Mouse (Mus musculus) bone marrow, adult 2 months (tissue): Measurements from ENCODE around the gene Tmco2. TPM values are rescaled to one million over a fixed set of nuclear protein-coding genes. Genes with fewer than 3 reads are reported as not detected.
A peak's percentile ranks its signal among the peaks of the same experiment; 100 is the strongest.

Experiments
- H3K27ac ChIP-seq: fragments of 200-500 bp; 2 replicates; pipeline ENCODE4 v1.5.1; 2012; ENCODE audit warnings: low read depth, mild to moderate bottlenecking, control low read depth, inconsistent platforms, low read length; ENCODE audit not compliant: control insufficient read depth, poor library complexity, insufficient read depth
- H3K4me1 ChIP-seq: fragments of 200-500 bp; 2 replicates; pipeline ENCODE4 v1.6.1; 2011; ENCODE audit warnings: low read length; ENCODE audit not compliant: control insufficient read depth, insufficient read depth
- H3K4me3 ChIP-seq: fragments of 200-500 bp; replicated peaks from 2 replicates; pipeline ENCODE3; 2011; ENCODE audit warnings: mild to moderate bottlenecking, low read depth, low read length, control low read depth; ENCODE audit not compliant: control insufficient read depth
- CTCF ChIP-seq: fragments of 200-500 bp; IDR thresholded peaks from 2 replicates; pipeline ENCODE4 v1.5.1; 2011; ENCODE audit warnings: low read length, control low read depth; ENCODE audit not compliant: control insufficient read depth, insufficient read depth
- POLR2A ChIP-seq: fragments of 200-500 bp; IDR thresholded peaks from 2 replicates; pipeline ENCODE4 v1.6.1; 2011; ENCODE audit warnings: low read depth, mild to moderate bottlenecking, control low read depth, low read length, borderline replicate concordance; ENCODE audit not compliant: control insufficient read depth
- WGBS: fragments of 180-500 bp; shearing (Covaris S2); methylation state at CpG from one replicate; pipeline ENCODE4 v1.1.7; 2018; 5-methylcytosine and 5-hydroxymethylcytosine counted together
- polyA plus RNA-seq: library from polyadenylated mRNA; stranded (reverse); fragments of >200 nt; gene quantifications from 2 replicates; pipeline ENCODE4 v1.2.4, GENCODE M21; 2011; ENCODE audit warnings: low replicate concordance; ENCODE audit not compliant: missing spikeins, insufficient read depth, insufficient read length

Tmco2 gene
- polyA plus RNA-seq = not detected in 2 replicates

GRCm38 (mm10) chr4:121109126-121109525 is at the start of gene Tmco2:
TSS of gene Tmco2 (minus strand) at chr4:121109226.
- Histone ChIP-seq H3K27ac (no peak within 1 kb of the TSS), H3K4me1 (no peaks in the 10 kb centered on the region), H3K4me3 (no peak within 1 kb of the TSS)
- TF ChIP-seq CTCF (no peak), POLR2A (no peak)
- 88% methylated on average over 2 of the region's 2 CpGs for WGBS

- no peaks in the 10 kb centered on the region; the same call in 1 of the 2 replicates for H3K4me1 ChIP-seq
- TF ChIP-seq CTCF = no peak
- no peak for TF ChIP-seq POLR2A
- 80% methylated on average over 4 of the region's 4 CpGs for WGBS
- H3K27ac ChIP-seq = no peak overlapping the region
- no peak overlapping the region for H3K4me3 ChIP-seq
Measured at GRCm38 (mm10) chr4:121103304-121103703, 5.7 kb downstream of the Tmco2 start.

- Histone ChIP-seq H3K4me1 (no peaks in the 10 kb centered on the region; the same call in 1 of the 2 replicates), H3K27ac (peak within 1 kb of the TSS; percentile 46), H3K4me3 (peak within 1 kb of the TSS; percentile 99)
- under 1% methylated on average over 39 of the region's 39 CpGs for WGBS
- TF ChIP-seq POLR2A = peak; percentile 57; the same call in 1 of the 2 replicates
- no peak for TF ChIP-seq CTCF
Measured at GRCm38 (mm10) chr4:121097650-121098378, 11.2 kb downstream of the Tmco2 start, which contains the start of gene Zmpste24. TSS of gene Zmpste24 (minus strand) at chr4:121098241.

- WGBS = 91% methylated on average over 4 of the region's 4 CpGs
- H3K4me1 ChIP-seq = no peaks in the 10 kb centered on the region; the same call in 1 of the 2 replicates
- H3K4me3 ChIP-seq = no peak overlapping the region
- no peak overlapping the region for H3K27ac ChIP-seq
- TF ChIP-seq POLR2A = no peak
- TF ChIP-seq CTCF = no peak
Measured at GRCm38 (mm10) chr4:121090211-121090610, 18.8 kb downstream of the Tmco2 start.

- H3K27ac ChIP-seq = no peak overlapping the region
- 86% methylated on average over 2 of the region's 2 CpGs for WGBS
- peaks cover 3% of the 10 kb centered on the region; the same call in 1 of the 2 replicates for H3K4me1 ChIP-seq
- no peak overlapping the region for H3K4me3 ChIP-seq
- TF ChIP-seq POLR2A (no peak), CTCF (no peak)
Measured at GRCm38 (mm10) chr4:121088696-121089095, 20.3 kb downstream of the Tmco2 start.

GRCm38 (mm10) chr4:121084506-121084905 is 24.5 kb downstream of the Tmco2 start:
- TF ChIP-seq POLR2A (no peak), CTCF (no peak)
- Histone ChIP-seq H3K27ac (no peak overlapping the region), H3K4me3 (no peak overlapping the region), H3K4me1 (peaks cover 3% of the 10 kb centered on the region; the same call in 1 of the 2 replicates)

GRCm38 (mm10) chr4:121080395-121080794 is 28.6 kb downstream of the Tmco2 start:
- H3K4me3 ChIP-seq = no peak overlapping the region
- H3K27ac ChIP-seq = no peak overlapping the region
- peaks cover 3% of the 10 kb centered on the region; the same call in 1 of the 2 replicates for H3K4me1 ChIP-seq
- 71% methylated on average over 1 of the region's 1 CpGs for WGBS
- TF ChIP-seq CTCF (no peak), POLR2A (no peak)

GRCm38 (mm10) chr4:121077915-121078646 is 30.9 kb downstream of the Tmco2 start:
- 83% methylated on average over 3 of the region's 3 CpGs for WGBS
- Histone ChIP-seq H3K4me1 (no peaks in the 10 kb centered on the region; the same call in 1 of the 2 replicates), H3K4me3 (no peak overlapping the region), H3K27ac (no peak overlapping the region)
- TF ChIP-seq CTCF = no peak
- TF ChIP-seq POLR2A = no peak
